Mouse (Mus musculus) adrenal gland, postnatal 4 days (tissue): ENCODE measurements around the gene Usp12. TPM values are rescaled to one million over a fixed set of nuclear protein-coding genes. Genes with fewer than 3 reads are reported as not detected.
A peak's percentile ranks its signal among the peaks of the same experiment; 100 is the strongest.

Experiments used
- DNase-seq, 2 experiments: peaks; one replicate each; pipeline ENCODE4 v3.0.0; 2021 to 2022; ENCODE audit warnings: low spot score in 2 of 2, mixed read lengths in 2 of 2
- long read RNA-seq, 2 experiments: library from polyadenylated mRNA; stranded (forward); transcript quantifications; one replicate each; pipeline ENCODE4 v2.0.0; 2021
- total RNA-seq, 2 experiments: library from RNA; stranded (reverse); gene quantifications; 2 replicates each; pipeline ENCODE4 v1.2.3; 2021

Usp12 gene
- 10 to 100 TPM; 35.8 to 36.3 TPM for total RNA-seq
- long read RNA-seq, experiment 1, full-length matches to known transcripts: 5 of 9 reads
- long read RNA-seq, experiment 1, partial matches to known transcripts: 0 of 9 reads
- long read RNA-seq, experiment 1, other reads (novel, unspliced or antisense): 4 of 9 reads
- long read RNA-seq, experiment 2, full-length matches to known transcripts: 10 of 36 reads
- long read RNA-seq, experiment 2, partial matches to known transcripts: 23 of 36 reads
- long read RNA-seq, experiment 2, other reads (novel, unspliced or antisense): 3 of 36 reads

- DNase-seq: peak; percentile 98 to 99
These were observed at the start of gene Usp12 for GRCm38 (mm10) chr5:146794853-146795252. Gene Usp12, minus strand, starts transcription at chr5:146795006.

- no peak for DNase-seq
These were observed 49.6 kb upstream of the Usp12 start for GRCm38 (mm10) chr5:146844301-146844941.

- DNase-seq: no peak
These were observed 47.2 kb upstream of the Usp12 start for GRCm38 (mm10) chr5:146841996-146842395.

- DNase-seq: no peak
These were observed 46.5 kb upstream of the Usp12 start for GRCm38 (mm10) chr5:146841301-146841700.

- no peak for DNase-seq
These were observed 45.6 kb upstream of the Usp12 start for GRCm38 (mm10) chr5:146840422-146840821.

- DNase-seq: no peak
These were observed 45.0 kb upstream of the Usp12 start for GRCm38 (mm10) chr5:146839760-146840159.

- no peak for DNase-seq
These were observed 44.2 kb upstream of the Usp12 start for GRCm38 (mm10) chr5:146838836-146839648.

- DNase-seq: no peak
These were observed 43.3 kb upstream of the Usp12 start for GRCm38 (mm10) chr5:146837967-146838720.

- DNase-seq: no peak
These were observed 40.2 kb upstream of the Usp12 start for GRCm38 (mm10) chr5:146834959-146835358.

- DNase-seq: no peak
These were observed 38.9 kb upstream of the Usp12 start for GRCm38 (mm10) chr5:146833673-146834201.

- DNase-seq: peak; percentile 86 to 90
These were observed 38.1 kb upstream of the Usp12 start, which contains the start of gene Rpl21 for GRCm38 (mm10) chr5:146832769-146833448. Gene Rpl21, plus strand, starts transcription at chr5:146832890.

GRCm38 (mm10) chr5:146832435-146832768 is 37.6 kb upstream of the Usp12 start:
- no peak for DNase-seq

GRCm38 (mm10) chr5:146829528-146829927 is 34.7 kb upstream of the Usp12 start:
- DNase-seq: no peak

GRCm38 (mm10) chr5:146823005-146823404 is 28.2 kb upstream of the Usp12 start:
- DNase-seq: no peak

GRCm38 (mm10) chr5:146818906-146819623 is 24.3 kb upstream of the Usp12 start:
- no peak for DNase-seq

GRCm38 (mm10) chr5:146817583-146817982 is 22.8 kb upstream of the Usp12 start:
- no peak for DNase-seq

- no peak for DNase-seq
These were observed 20.6 kb upstream of the Usp12 start for GRCm38 (mm10) chr5:146815394-146815793.

GRCm38 (mm10) chr5:146813421-146813820 is 18.6 kb upstream of the Usp12 start:
- DNase-seq: no peak

- DNase-seq: no peak
These were observed 18.1 kb upstream of the Usp12 start for GRCm38 (mm10) chr5:146812866-146813265.

- no peak for DNase-seq
These were observed 15.1 kb upstream of the Usp12 start for GRCm38 (mm10) chr5:146809951-146810350.
